Mouse (Mus musculus) fibroblast of lung, adult 2 months (primary cell): Measurements from ENCODE around the gene Asb15.
A peak's percentile ranks its signal among the peaks of the same experiment; 100 is the strongest.

Experiments used
- DNase-seq: peaks from one replicate; pipeline ENCODE4 v3.0.0-alpha.2; 2011; ENCODE audit warnings: low read depth

Gene Asb15

GRCm38 (mm10) chr6:24568963-24569362 is 41.0 kb downstream of the Asb15 start:
- no peak for DNase-seq

- DNase-seq = no peak
These were observed 41.8 kb downstream of the Asb15 start for GRCm38 (mm10) chr6:24569711-24570110.

GRCm38 (mm10) chr6:24570278-24570677 is 42.3 kb downstream of the Asb15 start:
- DNase-seq = no peak

GRCm38 (mm10) chr6:24571126-24571525 is 43.2 kb downstream of the Asb15 start:
- DNase-seq = no peak

- DNase-seq = no peak
These were observed 44.5 kb downstream of the Asb15 start for GRCm38 (mm10) chr6:24572431-24572830.

- DNase-seq = no peak
These were observed 45.4 kb downstream of the Asb15 start for GRCm38 (mm10) chr6:24573319-24573718.

- DNase-seq = no peak
These were observed 55.5 kb downstream of the Asb15 start for GRCm38 (mm10) chr6:24583456-24583855.

- no peak for DNase-seq
These were observed 57.7 kb downstream of the Asb15 start for GRCm38 (mm10) chr6:24585431-24586310.

- peak; percentile 60 for DNase-seq
These were observed 58.9 kb downstream of the Asb15 start for GRCm38 (mm10) chr6:24586885-24587284.

- DNase-seq = no peak
These were observed 62.3 kb downstream of the Asb15 start for GRCm38 (mm10) chr6:24590282-24590681.

- no peak for DNase-seq
These were observed 63.7 kb downstream of the Asb15 start for GRCm38 (mm10) chr6:24591525-24592218.

- no peak for DNase-seq
These were observed 69.6 kb downstream of the Asb15 start, which contains the start of gene Lmod2 for GRCm38 (mm10) chr6:24597500-24597899. Gene Lmod2, plus strand, starts transcription at chr6:24597762.

GRCm38 (mm10) chr6:24599179-24599578 is 71.2 kb downstream of the Asb15 start:
- DNase-seq = no peak

GRCm38 (mm10) chr6:24599639-24600038 is 71.7 kb downstream of the Asb15 start:
- no peak for DNase-seq

GRCm38 (mm10) chr6:24600134-24600533 is 72.2 kb downstream of the Asb15 start:
- DNase-seq = no peak

- DNase-seq = no peak
These were observed 72.8 kb downstream of the Asb15 start for GRCm38 (mm10) chr6:24600726-24601125.

GRCm38 (mm10) chr6:24601668-24602067 is 73.7 kb downstream of the Asb15 start:
- no peak for DNase-seq

- no peak for DNase-seq
These were observed 74.4 kb downstream of the Asb15 start for GRCm38 (mm10) chr6:24602351-24602750.

- no peak for DNase-seq
These were observed 75.0 kb downstream of the Asb15 start for GRCm38 (mm10) chr6:24602993-24603392.

GRCm38 (mm10) chr6:24604289-24604688 is 76.3 kb downstream of the Asb15 start:
- no peak for DNase-seq

- DNase-seq = no peak
These were observed 77.7 kb downstream of the Asb15 start for GRCm38 (mm10) chr6:24605631-24606030.

- no peak for DNase-seq
These were observed 78.6 kb downstream of the Asb15 start for GRCm38 (mm10) chr6:24606512-24606911.

- no peak for DNase-seq
These were observed 79.6 kb downstream of the Asb15 start for GRCm38 (mm10) chr6:24607531-24607930.
